Mouse (Mus musculus) hindbrain, embryonic 15.5 days (tissue): ENCODE data around the gene RPS10-NUDT3. TPM values are rescaled to one million over a fixed set of nuclear protein-coding genes. Genes with fewer than 3 reads are reported as not detected.

Experiments used
- ATAC-seq: fragments of 200-750 bp; cut with Nextera tagmentation; 2 replicates; pipeline ENCODE4 v1.8.0; 2017; ENCODE audit warnings: low read depth, moderate number of reproducible peaks, moderate TSS enrichment; ENCODE audit not compliant: low FRiP score
- H3K27ac ChIP-seq: fragments of 300-500 bp; sonication (generic); replicated peaks from 2 replicates; pipeline ENCODE4 v1.5.1; 2015; ENCODE audit warnings: mild to moderate bottlenecking, inconsistent platforms
- H3K27me3 ChIP-seq: fragments of 300-500 bp; sonication (generic); 2 replicates; pipeline ENCODE4 v1.6.1; 2015; ENCODE audit warnings: control low read depth, inconsistent platforms
- H3K36me3 ChIP-seq: fragments of 300-500 bp; sonication (generic); 2 replicates; pipeline ENCODE4 v1.6.1; 2015; ENCODE audit warnings: control low read depth, inconsistent platforms
- H3K4me1 ChIP-seq: fragments of 300-500 bp; sonication (generic); replicated peaks from 2 replicates; pipeline ENCODE4 v1.6.1; 2015; ENCODE audit warnings: control low read depth, inconsistent platforms
- H3K4me2 ChIP-seq: fragments of 300-500 bp; sonication (generic); 2 replicates; pipeline ENCODE4 v1.6.1; 2015; ENCODE audit warnings: moderate library complexity, mild to moderate bottlenecking, inconsistent platforms
- H3K4me3 ChIP-seq: fragments of 300-500 bp; sonication (generic); 2 replicates; pipeline ENCODE4 v1.5.1; 2015; ENCODE audit warnings: mild to moderate bottlenecking, inconsistent platforms
- H3K9ac ChIP-seq: fragments of 300-500 bp; sonication (generic); 2 replicates; pipeline ENCODE4 v1.6.1; 2015; ENCODE audit warnings: inconsistent platforms
- H3K9me3 ChIP-seq: fragments of 300-500 bp; sonication (generic); 2 replicates; pipeline ENCODE4 v1.6.1; 2016; ENCODE audit warnings: control low read depth, inconsistent platforms
- WGBS: fragments of 180-500 bp; shearing (Covaris S2); methylation state at CpG from one replicate; pipeline ENCODE4 v1.1.7; 2015; 5-methylcytosine and 5-hydroxymethylcytosine counted together
- polyA plus RNA-seq: library from polyadenylated mRNA; unstranded; fragments of >200 nt; fragmentation: Nextera tagmentation; extraction: Ambion mirVana; gene quantifications from 2 replicates; pipeline ENCODE4 v1.2.1, GENCODE M21; 2015

RPS10-NUDT3 gene
- polyA plus RNA-seq, 1 experiment from 2014 or later = not detected

DNA sequence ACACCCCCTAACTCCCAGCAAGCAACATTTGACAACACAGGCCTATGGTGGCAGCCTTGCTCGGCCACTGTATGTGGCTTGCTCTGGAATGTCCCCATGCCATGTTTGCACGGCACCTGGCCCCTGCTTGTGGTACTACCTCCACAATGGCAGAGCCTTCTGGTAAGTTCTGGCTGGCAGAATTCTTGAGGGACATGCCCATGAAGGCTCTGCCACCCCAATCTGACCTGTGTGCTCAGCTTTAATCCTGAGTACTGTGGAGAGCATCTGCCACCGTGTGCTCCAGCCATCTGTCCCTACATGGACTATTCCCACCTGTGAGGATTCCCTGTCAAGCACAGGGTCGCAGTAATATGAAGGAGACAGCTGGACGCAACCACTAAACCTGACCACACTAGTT lies 34.2 kb downstream of the RPS10-NUDT3 start:
- Histone ChIP-seq H3K9ac (0 out of 2 replicates have a peak overlapping the region, but pooled peaks have one; percentile 2), H3K27me3 (no peaks in the 10 kb centered on the region), H3K27ac (0 out of 2 replicates have a peak overlapping the region, but pooled peaks have one; percentile 10), H3K4me2 (no peak overlapping the region), H3K4me1 (peaks cover 56% of the 10 kb centered on the region), H3K4me3 (no peak overlapping the region), H3K9me3 (no peaks in the 10 kb centered on the region), H3K36me3 (0 out of 2 replicates have a peak, but pooled peaks cover 6% of the 10 kb centered on the region)
- 68% methylated on average over 5 of the region's 5 CpGs for WGBS
- 0 out of 2 replicates have a peak, but pooled peaks have one; percentile 29 for ATAC-seq

DNA sequence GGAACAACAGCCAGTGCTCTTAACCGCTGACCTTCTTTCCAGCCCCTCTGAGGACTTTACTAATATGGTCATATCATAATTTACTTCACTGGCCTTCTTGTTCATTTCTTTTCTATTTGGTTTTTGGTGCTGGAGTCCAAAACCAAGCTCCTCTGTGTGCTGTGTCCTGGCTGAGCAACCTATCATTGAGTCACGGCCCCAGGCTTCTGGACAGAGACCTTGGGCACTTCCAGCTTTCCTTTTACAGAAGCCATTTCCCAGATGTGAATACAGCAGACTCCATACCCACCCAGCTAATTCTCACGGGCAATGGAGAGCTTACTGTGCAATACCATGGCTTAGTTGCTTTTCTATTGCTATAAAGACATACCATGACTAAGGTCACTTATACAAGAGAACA lies 34.7 kb downstream of the RPS10-NUDT3 start:
- peaks cover 56% of the 10 kb centered on the region for H3K4me1 ChIP-seq
- H3K9ac ChIP-seq = no peak overlapping the region
- H3K9me3 ChIP-seq = no peaks in the 10 kb centered on the region
- 0 out of 2 replicates have a peak, but pooled peaks cover 6% of the 10 kb centered on the region for H3K36me3 ChIP-seq
- WGBS = 88% methylated on average over 3 of the region's 3 CpGs
- H3K4me3 ChIP-seq = no peak overlapping the region
- H3K27ac ChIP-seq = no peak overlapping the region
- ATAC-seq = no peak
- no peak overlapping the region for H3K4me2 ChIP-seq
- H3K27me3 ChIP-seq = no peaks in the 10 kb centered on the region

DNA sequence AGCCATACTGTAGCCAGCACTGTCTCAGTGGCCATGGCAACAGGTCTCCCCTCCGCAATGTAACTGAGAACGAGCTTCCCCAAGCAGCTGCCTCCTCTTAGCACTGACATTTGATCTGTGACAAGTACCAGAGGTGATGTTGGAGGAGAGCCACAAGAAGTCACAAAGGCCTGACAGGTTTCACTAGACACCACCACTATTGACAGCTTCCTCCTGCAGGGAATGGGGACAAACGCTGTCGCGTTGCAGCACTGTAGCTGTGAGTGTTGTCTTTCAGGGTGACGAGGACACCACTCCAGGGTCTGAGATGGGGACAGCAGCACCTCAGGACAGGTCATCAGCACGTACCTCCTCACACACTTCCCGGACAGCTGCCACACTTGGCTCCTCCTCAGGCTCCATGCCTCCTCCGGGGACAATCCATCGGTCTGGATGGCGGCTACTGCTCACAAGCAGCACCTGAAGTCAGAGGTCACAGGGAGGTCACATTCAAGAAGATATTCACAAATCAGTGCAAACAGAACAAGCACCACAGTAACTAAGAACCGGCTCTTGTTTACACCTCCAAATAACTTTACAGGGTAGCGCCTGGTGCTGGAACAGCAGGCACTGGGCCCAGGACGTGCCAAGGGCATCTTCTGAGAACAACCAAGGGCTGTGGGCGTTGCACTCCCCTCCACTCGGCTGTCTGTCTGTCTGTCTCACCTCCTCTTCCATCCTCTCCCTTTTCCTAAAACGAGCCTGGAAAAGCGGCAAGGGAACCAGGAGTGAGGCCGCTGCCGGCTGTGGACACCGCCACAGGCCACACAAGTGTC lies 38.4 kb downstream of the RPS10-NUDT3 start:
- Histone ChIP-seq H3K9me3 (no peaks in the 10 kb centered on the region), H3K27ac (no peak overlapping the region), H3K4me1 (peaks cover 19% of the 10 kb centered on the region), H3K27me3 (no peaks in the 10 kb centered on the region), H3K9ac (no peak overlapping the region), H3K4me2 (no peak overlapping the region), H3K36me3 (peaks cover 27% of the 10 kb centered on the region), H3K4me3 (no peak overlapping the region)
- WGBS = 82% methylated on average over 21 of the region's 21 CpGs
- no peak for ATAC-seq

DNA sequence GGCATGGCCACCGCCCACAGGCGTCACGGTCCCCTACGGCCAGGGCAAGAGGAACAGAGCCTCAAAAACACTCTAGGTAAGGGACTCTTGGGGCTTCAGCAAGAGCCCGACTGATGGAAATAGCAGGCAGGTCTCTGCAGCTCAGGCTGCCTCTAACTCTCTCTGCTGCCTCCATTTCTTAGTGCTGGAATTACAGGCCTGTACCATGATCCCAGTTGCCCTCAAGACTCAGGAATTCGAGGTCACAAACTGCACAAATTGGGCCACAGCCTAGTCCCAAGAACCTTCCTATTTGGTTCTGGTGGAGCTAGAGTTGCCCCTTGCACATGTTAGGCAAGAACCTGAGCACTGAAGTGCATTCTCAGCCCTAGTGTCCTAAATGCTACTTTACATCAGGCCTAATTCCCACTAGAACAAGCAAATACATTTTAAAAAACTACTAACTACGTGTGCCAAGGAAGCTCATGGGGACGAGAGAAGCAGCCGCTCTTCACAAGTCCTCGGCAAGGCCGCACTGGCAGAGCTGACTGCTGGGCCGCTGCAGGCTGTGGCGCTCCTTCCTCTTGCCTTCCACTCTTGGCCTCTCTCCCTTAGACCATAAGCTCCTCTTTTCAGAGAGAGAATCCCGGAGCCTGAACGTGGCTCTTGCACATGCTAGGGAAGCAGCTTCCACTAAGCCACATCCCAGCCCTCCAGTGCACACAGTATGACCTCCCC lies 39.2 kb downstream of the RPS10-NUDT3 start:
- Histone ChIP-seq H3K9me3 (no peaks in the 10 kb centered on the region), H3K27me3 (no peaks in the 10 kb centered on the region), H3K4me2 (no peak overlapping the region), H3K4me3 (no peak overlapping the region), H3K36me3 (peaks cover 27% of the 10 kb centered on the region), H3K27ac (no peak overlapping the region), H3K4me1 (peaks cover 11% of the 10 kb centered on the region), H3K9ac (no peak overlapping the region)
- no peak for ATAC-seq
- WGBS = 87% methylated on average over 15 of the region's 15 CpGs

DNA sequence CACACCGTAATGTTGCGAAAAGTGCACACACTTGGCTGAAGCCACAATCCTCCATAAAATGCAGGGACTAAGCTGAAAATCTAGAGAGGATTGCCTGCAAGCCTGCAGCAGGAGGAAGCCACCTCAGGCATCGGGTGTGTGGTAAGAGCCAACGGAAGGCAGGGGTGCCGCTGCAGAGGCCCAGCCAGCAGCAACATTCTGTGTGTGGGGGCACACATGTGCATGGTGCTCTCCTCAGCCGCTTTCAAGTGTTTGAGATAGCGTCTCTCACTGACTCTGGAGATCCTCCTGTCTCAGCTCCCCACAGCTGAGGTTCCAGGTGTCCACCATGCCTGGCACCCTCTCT lies 42.5 kb downstream of the RPS10-NUDT3 start:
- Histone ChIP-seq H3K36me3 (peaks cover 32% of the 10 kb centered on the region), H3K9ac (no peak overlapping the region), H3K27me3 (no peaks in the 10 kb centered on the region), H3K9me3 (no peaks in the 10 kb centered on the region), H3K27ac (no peak overlapping the region), H3K4me2 (no peak overlapping the region), H3K4me1 (no peaks in the 10 kb centered on the region), H3K4me3 (no peak overlapping the region)
- ATAC-seq = no peak
- WGBS = 98% methylated on average over 7 of the region's 7 CpGs

DNA sequence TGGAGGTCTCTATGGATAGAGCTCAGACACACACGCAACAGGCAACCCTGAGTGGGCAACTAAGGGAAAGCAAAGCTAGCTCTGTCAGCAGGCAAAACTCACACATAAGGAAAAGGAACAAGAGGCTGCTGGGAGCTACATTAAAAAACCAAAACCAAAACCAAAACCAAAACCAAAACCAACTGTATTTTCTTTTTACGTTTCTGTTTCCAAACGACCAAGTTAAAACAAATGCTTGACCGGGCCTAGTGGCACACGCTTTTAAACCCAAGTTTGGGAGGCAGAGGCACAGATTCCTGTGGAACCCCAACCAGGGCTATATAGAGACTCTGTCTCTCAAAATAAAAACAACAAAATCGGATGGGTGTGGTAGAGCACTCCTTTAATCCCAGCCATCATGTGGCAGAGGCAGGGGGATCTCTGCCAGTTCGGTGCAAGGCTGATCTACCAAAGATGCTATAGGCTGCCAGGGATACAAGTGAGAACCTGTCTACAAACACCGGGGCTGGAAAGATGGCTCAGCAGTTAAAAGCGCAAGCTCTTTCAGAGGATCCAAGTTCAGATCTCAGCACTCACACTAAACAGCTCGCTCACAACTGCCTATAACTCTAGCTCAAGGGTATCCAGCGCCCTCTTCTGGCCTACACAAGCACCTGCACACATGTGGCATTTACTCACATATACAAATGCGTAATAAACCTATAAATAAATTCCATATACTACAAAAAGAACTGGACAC lies 43.0 kb downstream of the RPS10-NUDT3 start:
- Histone ChIP-seq H3K4me3 (no peak overlapping the region), H3K27me3 (no peaks in the 10 kb centered on the region), H3K9ac (no peak overlapping the region), H3K9me3 (no peaks in the 10 kb centered on the region), H3K4me1 (no peaks in the 10 kb centered on the region), H3K27ac (no peak overlapping the region), H3K36me3 (peaks cover 32% of the 10 kb centered on the region), H3K4me2 (no peak overlapping the region)
- ATAC-seq = no peak
- 92% methylated on average over 12 of the region's 12 CpGs for WGBS

DNA sequence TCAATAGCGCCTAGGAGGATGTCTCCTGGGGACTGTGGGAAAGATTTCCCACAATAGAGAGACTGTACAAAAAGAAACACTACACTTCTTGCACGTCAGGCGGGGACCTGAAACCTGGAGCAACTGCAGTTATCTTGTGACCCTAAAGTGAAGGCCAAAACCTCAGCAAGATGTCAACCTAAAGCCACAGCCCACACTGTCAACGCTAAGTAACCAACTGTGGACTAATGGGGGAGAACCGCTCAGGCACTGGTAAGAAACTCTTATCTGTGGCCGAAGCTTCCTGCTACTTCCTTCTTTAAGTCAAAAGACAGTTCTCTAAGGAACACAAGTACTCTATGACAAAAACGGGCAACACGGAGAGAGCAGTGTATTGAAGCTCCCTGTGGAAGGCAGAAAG lies 46.8 kb downstream of the RPS10-NUDT3 start:
- 79% methylated on average over 8 of the region's 8 CpGs for WGBS
- no peak for ATAC-seq
- no peak overlapping the region for H3K4me3 ChIP-seq

DNA sequence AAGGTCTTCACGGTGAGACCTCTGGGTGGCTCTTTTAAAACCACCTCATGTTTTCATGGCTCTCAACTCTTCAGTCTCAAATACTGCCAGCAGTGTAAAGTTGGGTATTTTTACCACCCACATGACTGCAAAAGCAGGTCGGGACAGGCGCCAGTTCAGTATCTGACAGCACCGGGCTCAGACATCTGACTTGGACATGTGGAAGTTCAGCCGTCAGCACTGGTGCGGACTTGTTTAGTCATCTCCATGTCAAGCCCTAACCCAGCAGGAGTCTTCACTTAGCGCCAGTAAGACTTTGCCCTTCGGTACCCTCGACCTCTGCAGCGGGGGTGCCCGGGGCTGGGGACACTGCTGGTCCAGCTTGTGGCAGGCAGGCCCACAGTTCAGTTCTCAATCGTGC lies 47.8 kb downstream of the RPS10-NUDT3 start:
- H3K36me3 ChIP-seq = peaks cover 23% of the 10 kb centered on the region
- H3K9me3 ChIP-seq = no peaks in the 10 kb centered on the region
- no peak overlapping the region for H3K4me2 ChIP-seq
- no peaks in the 10 kb centered on the region for H3K4me1 ChIP-seq
- ATAC-seq = no peak
- WGBS = 71% methylated on average over 12 of the region's 12 CpGs
- H3K27me3 ChIP-seq = no peaks in the 10 kb centered on the region
- no peak overlapping the region for H3K4me3 ChIP-seq
- H3K9ac ChIP-seq = no peak overlapping the region
- H3K27ac ChIP-seq = no peak overlapping the region

More for the DNA sequence above, 46.8 kb downstream of the RPS10-NUDT3 start:
- peaks cover 23% of the 10 kb centered on the region for H3K36me3 ChIP-seq
- no peaks in the 10 kb centered on the region for H3K27me3 ChIP-seq
- H3K4me2 ChIP-seq = no peak overlapping the region
- no peaks in the 10 kb centered on the region for H3K9me3 ChIP-seq
- no peak overlapping the region for H3K27ac ChIP-seq
- H3K4me1 ChIP-seq = no peaks in the 10 kb centered on the region
- H3K9ac ChIP-seq = no peak overlapping the region

DNA sequence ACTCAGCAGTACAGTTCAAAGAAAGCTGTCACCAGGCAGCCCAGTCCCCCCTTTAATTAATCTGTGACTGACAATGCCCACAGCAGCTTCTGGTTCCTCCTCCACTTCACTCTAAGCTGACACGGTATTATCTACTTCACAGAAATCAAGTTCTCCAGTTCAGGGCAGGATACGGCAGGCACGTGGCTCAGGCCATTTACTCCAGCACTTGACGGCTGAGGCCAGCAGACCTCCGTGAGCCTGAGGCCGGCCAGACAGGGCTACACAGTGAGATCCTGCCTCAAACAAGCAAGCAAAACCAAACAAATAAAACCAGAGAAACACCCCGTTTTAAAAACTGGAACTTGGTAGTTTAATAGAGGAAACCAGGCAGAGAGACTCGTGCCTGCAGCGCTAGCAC lies 48.4 kb downstream of the RPS10-NUDT3 start:
- H3K27ac ChIP-seq = 0 out of 2 replicates have a peak overlapping the region, but pooled peaks have one; percentile 38
- peaks cover 27% of the 10 kb centered on the region for H3K36me3 ChIP-seq
- H3K4me2 ChIP-seq = no peak overlapping the region
- no peak for ATAC-seq
- H3K4me3 ChIP-seq = no peak overlapping the region
- no peaks in the 10 kb centered on the region for H3K9me3 ChIP-seq
- no peaks in the 10 kb centered on the region for H3K4me1 ChIP-seq
- 60% methylated on average over 9 of the region's 9 CpGs for WGBS
- no peak overlapping the region for H3K9ac ChIP-seq
- no peaks in the 10 kb centered on the region for H3K27me3 ChIP-seq

DNA sequence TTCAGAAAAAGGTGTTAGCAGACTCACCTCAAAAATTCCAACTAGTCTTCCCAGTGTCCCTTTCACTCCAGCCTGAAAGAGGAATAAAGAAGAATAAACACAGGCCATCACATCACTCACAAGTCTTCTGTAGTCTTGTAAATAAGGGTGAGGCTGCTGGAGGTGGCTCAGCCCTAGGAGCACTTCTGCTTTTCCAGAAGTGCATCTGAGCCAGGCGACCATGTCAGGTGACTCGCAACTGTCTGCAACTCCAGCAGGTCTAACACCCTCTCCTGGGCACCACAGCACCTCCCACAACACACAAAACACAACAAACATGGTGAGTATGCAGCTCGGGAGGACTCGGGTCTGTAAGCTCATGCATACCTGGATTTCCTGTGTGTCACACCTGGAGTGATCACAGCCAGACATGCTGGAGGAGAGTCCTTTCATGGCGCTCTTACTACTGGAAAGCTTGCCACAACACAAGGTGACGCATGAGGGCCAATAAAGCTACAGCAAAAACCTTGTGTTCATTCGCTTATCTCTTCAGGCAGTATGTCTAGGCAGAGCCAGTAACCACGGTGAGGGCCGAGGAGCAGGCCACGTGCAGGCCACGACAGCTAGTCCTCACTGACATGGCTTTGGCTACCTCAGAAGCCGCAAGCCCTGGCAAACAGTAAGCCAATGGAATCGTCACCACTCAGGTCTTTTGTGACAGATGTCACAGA lies 51.7 kb downstream of the RPS10-NUDT3 start:
- H3K4me3 ChIP-seq = no peak overlapping the region
- no peak overlapping the region for H3K27ac ChIP-seq
- 89% methylated on average over 13 of the region's 13 CpGs for WGBS
- no peak overlapping the region for H3K9ac ChIP-seq
- peaks cover 35% of the 10 kb centered on the region for H3K36me3 ChIP-seq
- ATAC-seq = no peak
- 0 out of 2 replicates have a peak, but pooled peaks cover 3% of the 10 kb centered on the region for H3K4me1 ChIP-seq
- no peaks in the 10 kb centered on the region for H3K9me3 ChIP-seq
- H3K27me3 ChIP-seq = no peaks in the 10 kb centered on the region
- no peak overlapping the region for H3K4me2 ChIP-seq

DNA sequence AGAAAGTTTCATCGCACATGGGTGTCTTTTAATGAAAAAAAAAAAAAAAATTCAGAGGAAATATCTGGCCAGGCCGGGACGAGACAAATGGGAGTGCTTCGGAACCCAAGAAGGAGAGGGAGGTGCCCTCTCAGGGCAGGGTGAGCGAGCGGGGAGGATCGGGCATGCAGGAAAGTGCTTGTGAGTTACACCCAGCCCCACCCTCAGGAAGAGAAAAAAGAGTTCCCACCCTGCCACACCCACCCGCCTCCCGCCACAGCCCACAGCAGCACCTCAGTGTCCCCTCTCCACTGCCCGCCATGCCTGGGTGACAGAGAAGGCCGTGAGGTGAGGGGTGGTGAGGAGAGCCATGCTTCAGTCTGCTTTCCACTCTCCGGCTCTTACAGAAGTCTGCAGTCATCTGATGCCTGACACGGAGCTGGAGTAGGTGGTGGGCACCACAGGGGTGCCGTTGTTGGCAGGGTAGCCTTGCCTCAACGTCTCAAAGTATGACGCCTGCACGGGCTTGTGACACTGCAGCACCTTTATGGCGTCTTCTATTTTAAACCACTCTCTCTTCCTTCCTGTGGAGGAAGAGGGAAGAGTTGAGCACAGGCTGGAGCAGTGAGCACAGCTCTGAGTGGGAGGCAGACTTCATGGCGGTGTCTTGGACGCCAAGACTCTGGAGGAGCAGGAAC lies 54.5 kb downstream of the RPS10-NUDT3 start:
- H3K4me3 ChIP-seq = no peak overlapping the region
- no peaks in the 10 kb centered on the region for H3K27me3 ChIP-seq
- 0 out of 2 replicates have a peak overlapping the region, but pooled peaks have one; percentile 16 for H3K27ac ChIP-seq
- no peaks in the 10 kb centered on the region for H3K9me3 ChIP-seq
- peaks cover 48% of the 10 kb centered on the region for H3K36me3 ChIP-seq
- H3K9ac ChIP-seq = no peak overlapping the region
- H3K4me1 ChIP-seq = peaks cover 4% of the 10 kb centered on the region; the same call in 1 of the 2 replicates
- H3K4me2 ChIP-seq = no peak overlapping the region
- 88% methylated on average over 20 of the region's 20 CpGs for WGBS
- ATAC-seq = no peak
